Mouse (Mus musculus): ENCODE results near the gene Gm5678. TPM values are rescaled to one million over a fixed set of nuclear protein-coding genes. Genes with fewer than 3 reads are reported as not detected.

The Gm5678 gene
- polyA plus RNA-seq, 1 experiment = not detected

DNA sequence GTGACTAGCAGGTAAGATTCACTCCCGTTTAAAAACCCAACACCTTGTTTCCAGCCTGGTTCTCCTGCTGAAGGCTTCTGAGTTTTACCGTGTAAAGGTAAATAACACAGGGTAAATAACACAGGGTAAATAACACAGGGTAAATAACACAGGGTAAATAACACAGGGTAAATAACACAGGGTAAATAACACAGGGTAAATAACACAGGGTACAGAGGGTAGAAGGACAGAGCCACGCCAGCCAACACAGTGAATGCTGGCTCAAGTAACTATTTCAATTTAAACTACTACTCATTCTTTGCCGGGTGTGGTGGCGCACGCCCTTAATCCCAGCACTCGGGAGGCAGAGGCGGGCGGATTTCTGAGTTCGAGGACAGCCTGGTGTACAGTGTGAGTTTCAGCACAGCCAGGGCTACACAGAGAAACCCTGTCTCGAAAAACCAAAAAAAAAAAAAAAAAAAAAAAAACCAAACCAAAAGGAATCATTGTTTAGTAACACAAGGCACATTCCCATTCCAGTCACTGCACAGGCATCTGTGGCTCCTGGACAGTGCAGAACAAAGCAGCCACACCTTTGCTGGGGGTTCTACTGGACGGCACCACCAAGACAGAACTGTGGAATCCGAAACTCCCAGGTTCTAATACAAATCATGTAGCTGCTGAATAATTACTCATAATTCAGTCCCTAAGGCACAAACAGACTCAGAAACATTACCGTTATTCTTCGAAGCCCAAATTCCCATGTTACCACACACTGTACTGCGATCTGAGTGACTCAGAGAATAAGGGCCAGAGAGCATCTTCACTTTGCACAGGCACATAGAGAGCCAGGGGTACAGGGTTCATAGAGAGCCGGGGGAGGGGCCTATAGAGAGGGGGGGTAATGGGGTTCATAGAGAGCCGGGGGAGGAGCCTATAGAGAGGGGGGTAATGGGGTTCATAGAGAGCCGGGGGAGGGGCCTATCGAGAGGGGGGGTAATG lies 36.2 kb upstream of the Gm5678 start:
- no peak for TF ChIP-seq POLR2A (IDR thresholded peaks at IDR 0.05; ENCODE audit: insufficient read depth, low read depth, low read length)
- WGBS = 92% methylated on average over 20 of the region's 20 CpGs
- Histone ChIP-seq H3K27ac (ENCODE audit: insufficient read depth, low read depth, low read length) (no peak overlapping the region), H3K4me1 (ENCODE audit: control insufficient read depth, insufficient read depth, low read length) (peaks cover 4% of the 10 kb centered on the region; the same call in 1 of the 2 replicates), H3K4me3 (ENCODE audit: insufficient read depth, low read depth, low read length) (no peak overlapping the region)

DNA sequence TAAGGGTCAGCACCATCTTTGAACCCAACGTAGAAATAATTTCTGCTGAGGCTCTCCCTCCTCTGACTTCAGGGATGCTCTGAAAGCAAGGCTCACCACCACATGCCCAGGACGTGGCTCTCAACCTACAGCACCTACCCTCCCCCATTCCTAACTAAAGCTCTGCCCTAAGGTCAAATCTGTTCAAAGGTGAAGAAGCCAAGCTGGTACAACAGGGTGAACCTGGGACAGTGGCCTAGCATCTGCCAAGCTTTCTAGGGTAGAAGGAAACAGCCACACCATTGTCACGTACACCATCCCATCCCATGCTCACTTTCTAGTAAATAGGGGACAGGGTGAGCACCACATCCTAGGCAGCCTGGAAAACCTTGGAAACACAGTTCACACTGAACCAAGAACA lies 35.2 kb upstream of the Gm5678 start:
- 97% methylated on average over 3 of the region's 3 CpGs for WGBS
- TF ChIP-seq CTCF (IDR thresholded peaks at IDR 0.05; ENCODE audit: insufficient read depth, low read depth, low read length) (no peak), POLR2A (IDR thresholded peaks at IDR 0.05; ENCODE audit: insufficient read depth, low read depth, low read length) (no peak)

DNA sequence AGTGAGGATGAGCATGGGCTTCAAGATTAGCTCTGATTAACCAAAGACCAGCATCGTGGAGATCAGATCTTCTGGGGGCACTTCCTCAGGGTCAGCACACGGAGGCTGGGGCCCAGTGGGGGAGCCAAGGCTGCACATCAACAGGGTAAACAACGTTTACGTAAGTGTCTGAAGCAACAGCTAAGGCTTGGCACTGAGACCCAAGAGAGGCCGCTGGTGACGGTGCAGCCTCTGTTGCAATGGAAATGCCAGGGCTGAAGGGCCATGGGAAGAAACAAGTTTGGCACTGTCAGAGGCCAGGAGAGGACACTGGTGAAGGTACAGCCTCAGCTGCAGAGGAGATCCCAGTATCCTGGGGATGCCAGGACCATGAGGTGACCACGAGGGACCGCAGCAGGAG lies 34.5 kb upstream of the Gm5678 start:
- 95% methylated on average over 8 of the region's 8 CpGs for WGBS

More for the DNA sequence above, 35.2 kb upstream of the Gm5678 start:
- H3K4me3 ChIP-seq (ENCODE audit: insufficient read depth, low read depth, low read length) = no peak overlapping the region
- H3K27ac ChIP-seq (ENCODE audit: insufficient read depth, low read depth, low read length) = no peak overlapping the region
- peaks cover 4% of the 10 kb centered on the region; the same call in 1 of the 2 replicates for H3K4me1 ChIP-seq (ENCODE audit: control insufficient read depth, insufficient read depth, low read length)

DNA sequence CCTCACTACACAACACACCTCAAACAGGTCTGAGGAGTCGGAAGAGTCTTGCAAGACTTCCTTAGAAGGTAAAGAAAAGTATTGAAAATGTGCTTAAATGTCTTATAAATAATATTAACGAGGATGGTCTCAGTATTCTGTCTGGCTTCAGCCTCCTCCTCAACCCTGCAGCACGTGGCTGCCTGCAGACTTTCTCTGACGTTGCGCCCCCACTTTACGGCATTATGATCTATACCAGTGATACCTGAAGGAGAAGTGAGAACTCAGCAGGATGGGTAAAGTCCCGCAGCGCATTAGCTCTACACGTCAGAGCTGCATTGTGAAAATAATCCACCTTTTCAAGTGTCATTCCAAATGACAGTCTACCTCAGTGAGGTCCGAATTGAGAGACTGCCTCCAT lies 33.4 kb upstream of the Gm5678 start:
- no peak overlapping the region for H3K27ac ChIP-seq (ENCODE audit: insufficient read depth, low read depth, low read length)
- no peaks in the 10 kb centered on the region for H3K4me1 ChIP-seq (ENCODE audit: control insufficient read depth, insufficient read depth, low read length)
- TF ChIP-seq POLR2A (IDR thresholded peaks at IDR 0.05; ENCODE audit: insufficient read depth, low read depth, low read length) = no peak
- 94% methylated on average over 10 of the region's 10 CpGs for WGBS
- H3K4me3 ChIP-seq (ENCODE audit: insufficient read depth, low read depth, low read length) = no peak overlapping the region

More for the DNA sequence above, 34.5 kb upstream of the Gm5678 start:
- Histone ChIP-seq H3K27ac (ENCODE audit: insufficient read depth, low read depth, low read length) (no peak overlapping the region), H3K4me1 (ENCODE audit: control insufficient read depth, insufficient read depth, low read length) (no peaks in the 10 kb centered on the region), H3K4me3 (ENCODE audit: insufficient read depth, low read depth, low read length) (no peak overlapping the region)
- TF ChIP-seq CTCF (IDR thresholded peaks at IDR 0.05; ENCODE audit: insufficient read depth, low read depth, low read length) (no peak), POLR2A (IDR thresholded peaks at IDR 0.05; ENCODE audit: insufficient read depth, low read depth, low read length) (no peak)

DNA sequence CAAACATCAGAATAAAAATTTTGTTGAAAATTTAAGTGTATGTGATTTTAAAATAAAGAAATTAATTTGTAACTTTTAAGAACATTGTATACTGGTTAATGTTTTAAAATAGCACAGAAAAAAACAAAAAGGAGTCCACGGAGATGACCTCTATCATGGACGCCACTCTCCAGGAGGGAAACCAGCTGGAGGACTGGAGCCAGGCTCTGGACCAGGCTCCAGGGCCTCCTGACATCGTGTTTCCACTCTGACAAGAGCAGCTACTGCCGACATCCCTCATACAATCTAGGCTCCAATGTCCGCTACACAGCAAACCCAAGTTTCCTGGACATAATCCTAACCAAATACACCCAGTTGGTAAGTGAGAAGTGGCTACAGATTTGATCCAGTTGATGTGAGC lies 32.1 kb upstream of the Gm5678 start:
- Histone ChIP-seq H3K27ac (ENCODE audit: insufficient read depth, low read depth, low read length) (no peak overlapping the region), H3K4me3 (ENCODE audit: insufficient read depth, low read depth, low read length) (no peak overlapping the region), H3K4me1 (ENCODE audit: control insufficient read depth, insufficient read depth, low read length) (no peaks in the 10 kb centered on the region)
- WGBS = 89% methylated on average over 5 of the region's 5 CpGs
- TF ChIP-seq POLR2A (IDR thresholded peaks at IDR 0.05; ENCODE audit: insufficient read depth, low read depth, low read length) (no peak), CTCF (IDR thresholded peaks at IDR 0.05; ENCODE audit: insufficient read depth, low read depth, low read length) (no peak)

DNA sequence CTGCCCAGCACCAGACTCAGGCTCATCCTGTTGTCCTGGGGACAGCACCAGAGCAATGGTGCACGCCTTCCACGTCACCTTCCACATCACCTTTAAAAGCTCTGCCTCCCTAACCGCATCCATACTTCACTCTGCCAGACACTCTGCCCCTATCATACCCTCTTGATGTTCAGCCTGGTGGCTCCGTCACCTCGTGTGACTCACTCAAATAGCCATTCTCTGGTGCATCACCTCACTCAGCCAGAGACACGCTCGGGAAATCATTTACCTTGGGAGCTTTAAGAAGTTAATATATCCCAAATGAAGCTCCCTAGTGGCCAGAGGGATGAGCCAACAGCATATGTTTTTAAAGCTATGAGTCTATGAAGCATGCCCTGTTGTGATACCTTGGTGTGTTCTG lies 31.1 kb upstream of the Gm5678 start:
- H3K27ac ChIP-seq (ENCODE audit: insufficient read depth, low read depth, low read length) = no peak overlapping the region
- no peak overlapping the region for H3K4me3 ChIP-seq (ENCODE audit: insufficient read depth, low read depth, low read length)
- no peak for TF ChIP-seq CTCF (IDR thresholded peaks at IDR 0.05; ENCODE audit: insufficient read depth, low read depth, low read length)
- TF ChIP-seq POLR2A (IDR thresholded peaks at IDR 0.05; ENCODE audit: insufficient read depth, low read depth, low read length) = no peak
- WGBS = 92% methylated on average over 7 of the region's 7 CpGs
- H3K4me1 ChIP-seq (ENCODE audit: control insufficient read depth, insufficient read depth, low read length) = peaks cover 3% of the 10 kb centered on the region; the same call in 1 of the 2 replicates

DNA sequence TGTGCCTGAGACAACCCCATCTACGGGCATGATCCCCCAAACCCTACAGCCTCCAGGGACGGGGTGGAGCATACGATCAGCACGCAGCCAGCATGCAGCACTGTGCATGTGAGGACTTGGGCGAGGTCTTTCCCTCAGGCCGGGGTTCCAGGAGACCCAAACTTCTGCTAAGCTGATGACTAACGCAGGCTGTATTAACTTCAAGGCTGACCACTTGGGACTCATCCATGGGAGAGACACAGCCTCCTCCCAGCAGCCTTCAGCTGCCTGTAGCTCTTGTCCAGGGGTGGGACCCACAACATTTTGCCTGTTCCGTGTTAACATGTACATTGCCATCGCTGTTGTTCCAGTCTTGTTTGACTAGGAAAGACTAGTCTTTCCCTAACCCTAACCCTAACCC lies 30.3 kb upstream of the Gm5678 start:
- Histone ChIP-seq H3K4me3 (ENCODE audit: insufficient read depth, low read depth, low read length) (no peak overlapping the region), H3K27ac (ENCODE audit: insufficient read depth, low read depth, low read length) (no peak overlapping the region), H3K4me1 (ENCODE audit: control insufficient read depth, insufficient read depth, low read length) (peaks cover 3% of the 10 kb centered on the region; the same call in 1 of the 2 replicates)
- TF ChIP-seq CTCF (IDR thresholded peaks at IDR 0.05; ENCODE audit: insufficient read depth, low read depth, low read length) (no peak), POLR2A (IDR thresholded peaks at IDR 0.05; ENCODE audit: insufficient read depth, low read depth, low read length) (no peak)
- 96% methylated on average over 9 of the region's 9 CpGs for WGBS

DNA sequence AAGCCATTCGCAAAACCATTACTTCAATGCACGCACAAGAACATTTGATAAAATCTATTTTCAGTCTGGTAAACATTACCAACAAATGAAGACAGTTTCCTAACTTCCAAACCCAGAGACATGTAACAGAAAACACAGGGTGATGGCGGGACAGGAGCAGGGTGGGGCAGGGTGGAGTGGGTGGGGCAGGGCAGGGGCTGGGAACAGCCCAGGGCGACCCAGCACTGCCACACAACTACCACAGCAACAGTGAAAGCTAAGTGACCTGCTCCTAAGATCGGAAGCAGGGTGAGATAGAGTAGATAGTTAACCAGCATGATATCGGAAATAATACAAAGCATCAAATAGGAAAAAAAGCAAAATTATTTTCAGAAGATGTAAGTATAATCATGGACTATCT lies 28.4 kb upstream of the Gm5678 start:
- TF ChIP-seq POLR2A (IDR thresholded peaks at IDR 0.05; ENCODE audit: insufficient read depth, low read depth, low read length) (no peak), CTCF (IDR thresholded peaks at IDR 0.05; ENCODE audit: insufficient read depth, low read depth, low read length) (no peak)
- WGBS = 95% methylated on average over 6 of the region's 6 CpGs

DNA sequence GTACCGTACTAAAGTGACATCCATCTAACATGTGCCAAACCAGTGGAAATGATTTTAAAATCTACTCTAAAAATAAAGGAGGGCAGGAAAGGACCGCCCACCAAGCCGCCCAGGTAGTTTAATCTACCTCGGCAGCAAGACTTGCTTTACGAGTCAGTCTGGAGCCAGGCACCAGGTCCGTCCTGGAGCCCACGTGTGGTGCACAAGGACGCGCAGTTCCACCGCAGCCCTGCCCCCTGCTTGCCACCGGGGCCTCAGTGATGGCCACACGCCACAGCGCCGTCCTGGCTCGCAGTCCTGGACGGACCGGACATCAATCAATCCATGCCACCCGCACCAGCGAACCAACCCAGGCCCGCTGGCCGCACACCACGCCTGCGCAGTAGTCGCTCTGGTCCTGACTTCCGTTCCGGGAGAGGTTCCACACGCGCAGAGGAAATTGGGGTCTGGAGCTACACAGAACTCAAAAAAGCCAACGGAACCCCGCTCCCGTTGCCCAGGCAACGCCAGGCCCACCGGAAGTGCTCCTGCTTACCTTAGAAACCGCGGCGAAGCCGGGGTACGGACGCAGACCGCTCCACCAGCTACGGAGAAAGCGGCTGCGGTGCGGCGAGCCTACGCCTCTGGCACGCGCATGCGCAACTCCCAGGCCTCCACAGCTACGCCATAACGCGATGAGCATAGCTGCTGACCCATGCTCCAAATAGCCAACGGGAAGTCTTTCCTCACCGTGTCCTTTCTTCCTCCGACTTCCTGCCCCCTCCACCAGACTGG lies 24.3 kb upstream of the Gm5678 start, which contains the start of gene Setd4:
Gene Setd4 (minus strand): TSS at position 625 of the 774 bp plus-strand sequence.
- under 1% methylated on average over 55 of the region's 55 CpGs for WGBS
- peak within 1 kb of the TSS; percentile 90 for H3K27ac ChIP-seq (ENCODE audit: insufficient read depth, low read depth, low read length)
- H3K4me1 ChIP-seq (ENCODE audit: control insufficient read depth, insufficient read depth, low read length) = peaks cover 9% of the 10 kb centered on the region; the same call in 1 of the 2 replicates
- H3K4me3 ChIP-seq (ENCODE audit: insufficient read depth, low read depth, low read length) = peak within 1 kb of the TSS; percentile 76
- peak; percentile 83 for TF ChIP-seq POLR2A (IDR thresholded peaks at IDR 0.05; ENCODE audit: insufficient read depth, low read depth, low read length)
- no peak for TF ChIP-seq CTCF (IDR thresholded peaks at IDR 0.05; ENCODE audit: insufficient read depth, low read depth, low read length)

More for the DNA sequence above, 28.4 kb upstream of the Gm5678 start:
- Histone ChIP-seq H3K4me3 (ENCODE audit: insufficient read depth, low read depth, low read length) (no peak overlapping the region), H3K27ac (ENCODE audit: insufficient read depth, low read depth, low read length) (no peak overlapping the region), H3K4me1 (ENCODE audit: control insufficient read depth, insufficient read depth, low read length) (peaks cover 5% of the 10 kb centered on the region; the same call in 1 of the 2 replicates)
